Mouse (Mus musculus): ENCODE results near the gene 2700049A03Rik.

GRCm38 (mm10) chr12:71137686-71138085 lies 1.0 kb downstream of the 2700049A03Rik start:
- TF ChIP-seq CTCF (IDR thresholded peaks at IDR 0.05; ENCODE audit: control insufficient read depth, insufficient read depth, insufficient replicate concordance, low read depth, low read length) = no peak
- no peak for TF ChIP-seq POLR2A (IDR thresholded peaks at IDR 0.05; ENCODE audit: control insufficient read depth, low read depth, low read length)

Data from testis, adult 2 months (tissue).